Comparison of ENCODE assay signal across 9 mouse cellular contexts in genomic region chr5:127406014-127406655, GRCm38 (mm10).
DNase-seq lines count a peak whose midpoint lies in the region; ATAC-seq and TF ChIP-seq lines count a peak whose summit lies in the region.
"Had no signal": no experiment of that assay in that cellular context is flagged by ENCODE, and none has a peak within 500 bp of the region (broad histone marks: within the 10 kb centered on the region; RNA-seq: fewer than 3 reads in every experiment).

No protein-coding gene starts in this region.

- 20% methylated on average over 9 of the region's 9 CpGs for WGBS in heart, embryonic 10.5 days
- WGBS in stomach, embryonic 14.5 days: 11% methylated on average over 9 of the region's 9 CpGs
- 9% methylated on average over 9 of the region's 9 CpGs for WGBS in stomach, postnatal 0 days

- no peaks in the 10 kb centered on the region for H3K27me3 ChIP-seq in heart, embryonic 10.5 days (ENCODE audit: insufficient read depth, poor library complexity, severe bottlenecking)
- no peaks in the 10 kb centered on the region for H3K27me3 ChIP-seq in stomach, embryonic 14.5 days (ENCODE audit: control insufficient read depth, insufficient read depth, low read length)
- H3K27me3 ChIP-seq in stomach, postnatal 0 days (ENCODE audit: control insufficient read depth, insufficient read depth, low read length): no peaks in the 10 kb centered on the region
- H3K27me3 ChIP-seq: Patski had no signal

- peak overlapping the region; percentile 22; the same call in 1 of the 2 replicates for H3K27ac ChIP-seq in heart, embryonic 10.5 days
- peak overlapping the region; percentile 39; the same call in 1 of the 2 replicates for H3K27ac ChIP-seq in stomach, embryonic 14.5 days (ENCODE audit: low read length)
- H3K27ac ChIP-seq in stomach, postnatal 0 days (replicated peaks): no peak overlapping the region

- no peaks in the 10 kb centered on the region; the same call in 1 of the 2 replicates for H3K9me3 ChIP-seq in heart, embryonic 10.5 days
- no peaks in the 10 kb centered on the region for H3K9me3 ChIP-seq in stomach, embryonic 14.5 days (ENCODE audit: control insufficient read depth, low read depth, low read length)
- H3K9me3 ChIP-seq in stomach, postnatal 0 days (ENCODE audit: control insufficient read depth, low read length): no peaks in the 10 kb centered on the region

- peak; percentile 57; the same call in 1 of the 2 replicates for ATAC-seq in stomach, embryonic 14.5 days (ENCODE audit: insufficient number of reproducible peaks, insufficient read depth, low FRiP score, low read depth)
- no peak for ATAC-seq in stomach, postnatal 0 days (ENCODE audit: low FRiP score, low TSS enrichment)
- ATAC-seq: Patski had no signal

- no peak overlapping the region for H3K9ac ChIP-seq in stomach, embryonic 14.5 days (replicated peaks; ENCODE audit: low read depth, low read length)
- H3K9ac ChIP-seq in stomach, postnatal 0 days (ENCODE audit: low read length): no peak overlapping the region

- H3K4me2 ChIP-seq in stomach, embryonic 14.5 days (replicated peaks; ENCODE audit: low read depth, low read length): no peak overlapping the region
- no peak overlapping the region for H3K4me2 ChIP-seq in stomach, postnatal 0 days (replicated peaks; ENCODE audit: low read depth)

- no peak for TF ChIP-seq EP300 in stomach, postnatal 0 days (optimal IDR thresholded peaks at IDR 0.05)

- intact Hi-C loops in heart, postnatal 14 days (cut with DNase I): loop anchor here (10.0 kb wide), 1 partner anchor 59 kb away; no protein-coding TSS in a partner anchor

- H3K4me1 ChIP-seq in heart, embryonic 10.5 days: peaks cover 14% of the 10 kb centered on the region
- H3K4me1 ChIP-seq in stomach, embryonic 14.5 days (ENCODE audit: control insufficient read depth, insufficient read depth, low read length): peaks cover 8% of the 10 kb centered on the region
- H3K4me1 ChIP-seq in stomach, postnatal 0 days (replicated peaks; ENCODE audit: control insufficient read depth, insufficient read depth): peaks cover 2% of the 10 kb centered on the region; the same call in 1 of the 2 replicates

- H3K4me3 ChIP-seq in heart, embryonic 10.5 days: no peak overlapping the region
- H3K4me3 ChIP-seq in stomach, embryonic 14.5 days (ENCODE audit: low read depth, low read length): no peak overlapping the region
- no peak overlapping the region for H3K4me3 ChIP-seq in stomach, postnatal 0 days (ENCODE audit: low read depth, low read length)

- H3K36me3 ChIP-seq in heart, embryonic 10.5 days: no peaks in the 10 kb centered on the region
- H3K36me3 ChIP-seq in stomach, embryonic 14.5 days (ENCODE audit: control insufficient read depth, insufficient read depth, low read length): no peaks in the 10 kb centered on the region
- H3K36me3 ChIP-seq in stomach, postnatal 0 days (ENCODE audit: control insufficient read depth, insufficient read depth, low read length): no peaks in the 10 kb centered on the region

- no peak for TF ChIP-seq CTCF in stomach, postnatal 0 days (IDR thresholded peaks at IDR 0.05; ENCODE audit: low read depth)

- DNase-seq in heart, embryonic 10.5 days (ENCODE audit: low spot score): no peak
- no peak for DNase-seq in heart, postnatal 14 days
- no peak for DNase-seq in stomach, postnatal 0 days (ENCODE audit: low spot score)
- DNase-seq in lung, postnatal 10 days: peak; percentile 52
- DNase-seq in frontal cortex, postnatal 14 days (ENCODE audit: low spot score in 2 of 2): no peak
- no peak for DNase-seq in thymus, postnatal 4 days
- no peak for DNase-seq in kidney, adult 18-20 months
